Mouse (Mus musculus) CH12.LX (cell line): ENCODE results near the gene Col19a1. TPM values are rescaled to one million over a fixed set of nuclear protein-coding genes. Genes with fewer than 3 reads are reported as not detected.
A peak's percentile ranks its signal among the peaks of the same experiment; 100 is the strongest.

Source experiments
- DNase-seq: peaks from one replicate; pipeline ENCODE4 v3.0.0-alpha.2; 2013; ENCODE audit errors: extremely low read depth
- H3K27ac ChIP-seq: 2 replicates; pipeline ENCODE4 v1.5.1; 2012; ENCODE audit warnings: low read depth, mild to moderate bottlenecking, control low read depth, moderate library complexity; ENCODE audit not compliant: insufficient read depth
- H3K27me3 ChIP-seq: replicated peaks from 2 replicates; pipeline ENCODE3; 2012; ENCODE audit warnings: inconsistent platforms
- H3K36me3 ChIP-seq, 2 experiments: replicated peaks in 1 of 2; 2 replicates each; pipeline versions ENCODE3 to v1.6.1; 2012; ENCODE audit warnings: inconsistent platforms in 1 of 2, low read length in 1 of 2, mild to moderate bottlenecking in 1 of 2, mixed read lengths in 1 of 2, moderate library complexity in 1 of 2; ENCODE audit not compliant: control insufficient read depth in 1 of 2, insufficient read depth in 1 of 2
- H3K4me1 ChIP-seq, 2 experiments: 2 replicates each; pipeline ENCODE4 v1.6.1; 2012; ENCODE audit warnings: inconsistent platforms in 1 of 2, moderate library complexity in 1 of 2; ENCODE audit not compliant: insufficient read depth in 2 of 2, control insufficient read depth in 1 of 2
- H3K4me2 ChIP-seq: 2 replicates; pipeline ENCODE4 v1.6.1; 2012; ENCODE audit warnings: low read depth, mild to moderate bottlenecking, control low read depth; ENCODE audit not compliant: poor library complexity, insufficient read depth, severe bottlenecking
- H3K4me3 ChIP-seq, 3 experiments: fragments of 150-350 bp in 1 of 3; sonication (generic) in 1 of 3; replicated peaks in 1 of 3; 2 replicates each; pipeline versions ENCODE3 to v1.5.1; 2011 to 2012; ENCODE audit warnings: low read depth in 2 of 3, low read length in 2 of 3, mild to moderate bottlenecking in 2 of 3, moderate library complexity in 2 of 3, control low read depth in 1 of 3, improper control_type of control experiment in 1 of 3, inconsistent platforms in 1 of 3, mixed read lengths in 1 of 3; ENCODE audit not compliant: poor library complexity in 1 of 3
- H3K79me2 ChIP-seq: replicated peaks from 2 replicates; pipeline ENCODE4 v1.6.1; 2012; ENCODE audit warnings: mild to moderate bottlenecking, moderate library complexity; ENCODE audit not compliant: control insufficient read depth, poor library complexity, insufficient read depth, severe bottlenecking; ENCODE audit errors: extremely low read depth
- H3K9ac ChIP-seq: 2 replicates; pipeline ENCODE4 v1.6.1; 2012; ENCODE audit warnings: low read depth, mild to moderate bottlenecking, control low read depth, moderate library complexity; ENCODE audit not compliant: insufficient read depth
- H3K9me3 ChIP-seq: replicated peaks from 2 replicates; pipeline ENCODE3; 2012; ENCODE audit warnings: low read length, inconsistent platforms, mixed read lengths
- BHLHE40 ChIP-seq: IDR thresholded peaks from 2 replicates; pipeline ENCODE4 v1.6.1; 2011; ENCODE audit warnings: mild to moderate bottlenecking, low read depth, low read length, improper control_type of control experiment
- CHD1 ChIP-seq: IDR thresholded peaks from 2 replicates; pipeline ENCODE4 v1.6.1; 2012; ENCODE audit warnings: low read depth, low read length, improper control_type of control experiment, inconsistent platforms
- CHD2 ChIP-seq: IDR thresholded peaks from 2 replicates; pipeline ENCODE4 v1.6.1; 2011; ENCODE audit warnings: low read length, improper control_type of control experiment
- CTCF ChIP-seq, 2 experiments: IDR thresholded peaks in 1 of 2; conservative IDR thresholded peaks in 1 of 2; 2 replicates each; pipeline ENCODE4 v1.5.1; 2011 to 2012; ENCODE audit warnings: low read depth in 2 of 2, low read length in 2 of 2, improper control_type of control experiment in 1 of 2, inconsistent platforms in 1 of 2, mild to moderate bottlenecking in 1 of 2, moderate library complexity in 1 of 2
- E2F4 ChIP-seq: IDR thresholded peaks from 2 replicates; pipeline ENCODE4 v1.6.1; 2011; ENCODE audit warnings: low read depth, low read length, improper control_type of control experiment; ENCODE audit not compliant: insufficient replicate concordance
- ELF1 ChIP-seq: IDR thresholded peaks from 2 replicates; pipeline ENCODE4 v1.6.1; 2014; ENCODE audit warnings: low read depth, mild to moderate bottlenecking, inconsistent platforms, low read length, improper control_type of control experiment
- ETS1 ChIP-seq: conservative IDR thresholded peaks from 2 replicates; pipeline ENCODE4 v1.6.1; 2012; ENCODE audit warnings: low read depth, mild to moderate bottlenecking, inconsistent platforms, low read length, improper control_type of control experiment, moderate library complexity
- GABPA ChIP-seq: IDR thresholded peaks from 2 replicates; pipeline ENCODE4 v1.6.1; 2012; ENCODE audit warnings: low read depth, low read length, improper control_type of control experiment, inconsistent platforms; ENCODE audit not compliant: insufficient replicate concordance
- HCFC1 ChIP-seq: IDR thresholded peaks from 2 replicates; pipeline ENCODE4 v1.6.1; 2012; ENCODE audit warnings: low read depth, mild to moderate bottlenecking, inconsistent platforms, low read length, improper control_type of control experiment
- IRF4 ChIP-seq: IDR thresholded peaks from 2 replicates; pipeline ENCODE4 v1.6.1; 2014; ENCODE audit warnings: low read depth, mild to moderate bottlenecking, inconsistent platforms, low read length, improper control_type of control experiment
- JUND ChIP-seq: conservative IDR thresholded peaks from 2 replicates; pipeline ENCODE4 v1.6.1; 2011; ENCODE audit warnings: low read depth, low read length, improper control_type of control experiment
- MAFK ChIP-seq: IDR thresholded peaks from 2 replicates; pipeline ENCODE4 v1.6.1; 2011; ENCODE audit warnings: low read length, improper control_type of control experiment; ENCODE audit not compliant: insufficient replicate concordance
- MAX ChIP-seq: IDR thresholded peaks from 2 replicates; pipeline ENCODE4 v1.6.1; 2011; ENCODE audit warnings: low read length, improper control_type of control experiment
- MAZ ChIP-seq: IDR thresholded peaks from 2 replicates; pipeline ENCODE4 v1.6.1; 2012; ENCODE audit warnings: low read depth, mild to moderate bottlenecking, inconsistent platforms, low read length, improper control_type of control experiment, moderate library complexity
- MYC ChIP-seq: IDR thresholded peaks from 2 replicates; pipeline ENCODE4 v1.6.1; 2011; ENCODE audit warnings: low read depth, mild to moderate bottlenecking, improper control_type of control experiment, low read length
- NELFE ChIP-seq: IDR thresholded peaks from 2 replicates; pipeline ENCODE4 v1.6.1; 2011; ENCODE audit warnings: low read depth, low read length, improper control_type of control experiment
- NRF1 ChIP-seq: IDR thresholded peaks from 2 replicates; pipeline ENCODE4 v1.6.1; 2014; ENCODE audit warnings: low read depth, mild to moderate bottlenecking, inconsistent platforms, low read length, improper control_type of control experiment, moderate library complexity
- PAX5 ChIP-seq: IDR thresholded peaks from 2 replicates; pipeline ENCODE4 v1.6.1; 2012; ENCODE audit warnings: low read length, inconsistent platforms, mixed read lengths
- POLR2AphosphoS2 ChIP-seq: IDR thresholded peaks from 2 replicates; pipeline ENCODE4 v1.6.1; 2011; ENCODE audit warnings: low read depth, low read length, improper control_type of control experiment
- RAD21 ChIP-seq: IDR thresholded peaks from 2 replicates; pipeline ENCODE4 v1.6.1; 2011; ENCODE audit warnings: low read depth, mild to moderate bottlenecking, low read length, improper control_type of control experiment, moderate library complexity
- RCOR1 ChIP-seq: conservative IDR thresholded peaks from 2 replicates; pipeline ENCODE4 v1.6.1; 2012; ENCODE audit warnings: low read depth, mild to moderate bottlenecking, inconsistent platforms, low read length, improper control_type of control experiment
- SIN3A ChIP-seq: IDR thresholded peaks from 2 replicates; pipeline ENCODE4 v1.6.1; 2012; ENCODE audit warnings: low read length, improper control_type of control experiment, inconsistent platforms
- SMC3 ChIP-seq: IDR thresholded peaks from 2 replicates; pipeline ENCODE4 v1.6.1; 2011; ENCODE audit warnings: low read depth, low read length, improper control_type of control experiment
- TBP ChIP-seq: conservative IDR thresholded peaks from 2 replicates; pipeline ENCODE4 v1.6.1; 2011; ENCODE audit warnings: low read depth, low read length, improper control_type of control experiment
- TCF12 ChIP-seq: IDR thresholded peaks from 2 replicates; pipeline ENCODE4 v1.6.1; 2014; ENCODE audit warnings: low read depth, mild to moderate bottlenecking, inconsistent platforms, low read length, improper control_type of control experiment
- UBTF ChIP-seq: IDR thresholded peaks from 2 replicates; pipeline ENCODE4 v1.6.1; 2012; ENCODE audit warnings: low read depth, mild to moderate bottlenecking, inconsistent platforms, low read length, improper control_type of control experiment, moderate library complexity
- USF1 ChIP-seq: IDR thresholded peaks from 2 replicates; pipeline ENCODE4 v1.6.1; 2014; ENCODE audit warnings: low read depth, mild to moderate bottlenecking, inconsistent platforms, low read length, improper control_type of control experiment
- USF2 ChIP-seq: conservative IDR thresholded peaks from 2 replicates; pipeline ENCODE4 v1.6.1; 2011; ENCODE audit warnings: low read depth, low read length, improper control_type of control experiment
- ZC3H11A ChIP-seq: IDR thresholded peaks from 2 replicates; pipeline ENCODE4 v1.6.1; 2012; ENCODE audit warnings: low read depth, mild to moderate bottlenecking, inconsistent platforms, low read length, improper control_type of control experiment
- ZMIZ1 ChIP-seq: IDR thresholded peaks from 2 replicates; pipeline ENCODE4 v1.6.1; 2012; ENCODE audit warnings: low read depth, mild to moderate bottlenecking, inconsistent platforms, low read length, improper control_type of control experiment
- ZNF384 ChIP-seq: IDR thresholded peaks from 2 replicates; pipeline ENCODE4 v1.6.1; 2012; ENCODE audit warnings: low read depth, low read length, improper control_type of control experiment, inconsistent platforms
- dilution Hi-C: fragments of 300-500 bp; cut with MboI; formaldehyde crosslinking; loops from 2 replicates; pipeline ENCODE4 v1.14.3; 2020; ENCODE audit warnings: low sequenced_read_pairs; ENCODE audit not compliant: extremely low pct_unique_long_range_greater_than_20kb, extremely low pct_ligation_motif_present
- in situ Hi-C: fragments of 300-500 bp; cut with MboI; formaldehyde crosslinking; loops from 3 replicates; pipeline ENCODE4 v1.14.3; 2019; ENCODE audit warnings: low sequenced_read_pairs, low pct_ligation_motif_present, low pct_unique_long_range_greater_than_20kb, mixed read lengths
- polyA plus RNA-seq: library from polyadenylated mRNA; unstranded; fragments of >175 nt; gene quantifications from 2 replicates; pipeline ENCODE4 v1.2.1, GENCODE M21; 2012; ENCODE audit warnings: low read depth; ENCODE audit not compliant: insufficient read length
- total RNA-seq, 2 experiments: library from RNA; depleted of rRNA; stranded (reverse); fragments of 300-350 nt in 1 of 2; fragments of >200 nt in 1 of 2; gene quantifications; 2 replicates each; pipeline ENCODE4 v1.2.3; 2012 to 2014

Col19a1 gene
- total and polyA plus RNA-seq, 3 experiments, result not detected

GRCm38 (mm10) chr1:24302674-24303073, 284.6 kb downstream of the Col19a1 start:
- no peak overlapping the region for H3K4me2 ChIP-seq
- H3K4me1 ChIP-seq, result peaks cover 0 to 2% of the 10 kb centered on the region in 2 experiments; a peak in 1 of 4 replicates
- H3K9me3 ChIP-seq, result no peaks in the 10 kb centered on the region
- no peaks in the 10 kb centered on the region for H3K36me3 ChIP-seq
- in situ Hi-C loops, result no loop called here
- dilution Hi-C loops, result no loop called here
- no peak overlapping the region for H3K27ac ChIP-seq
- TF ChIP-seq HCFC1 (no peak), SIN3A (no peak), ZC3H11A (peak; percentile 35), RAD21 (peak; percentile 84), MAX (peak; percentile 82), UBTF (no peak), IRF4 (no peak), POLR2AphosphoS2 (no peak), BHLHE40 (0 out of 2 replicates have a peak, but pooled peaks have one; percentile 41), CHD1 (no peak), MAFK (no peak), MAZ (no peak), TCF12 (no peak), E2F4 (no peak), NRF1 (no peak), RCOR1 (no peak), NELFE (no peak), USF1 (no peak), ZNF384 (no peak), CHD2 (no peak), CTCF (conservative IDR thresholded peaks at IDR 0.05 in 1 of 2, IDR thresholded peaks at IDR 0.05 in 1 of 2; ENCODE audit: low read depth in 2 of 2, low read length in 2 of 2) (peak; percentile 56 to 89), USF2 (no peak), MYC (peak; percentile 91), ZMIZ1 (no peak), JUND (no peak), TBP (no peak), PAX5 (no peak), GABPA (no peak), ETS1 (no peak), SMC3 (peak; percentile 75), ELF1 (0 out of 2 replicates have a peak, but pooled peaks have one; percentile 26)
- TF ChIP-seq, all 38 proteins: peak for 8
- H3K9ac ChIP-seq, result no peak overlapping the region
- DNase-seq, result peak; percentile 68
- no peak overlapping the region for H3K4me3 ChIP-seq
- H3K79me2 ChIP-seq, result no peaks in the 10 kb centered on the region
- no peaks in the 10 kb centered on the region for H3K27me3 ChIP-seq
